Mouse (Mus musculus): ENCODE results near the gene Ctla4. TPM values are rescaled to one million over a fixed set of nuclear protein-coding genes. Genes with fewer than 3 reads are reported as not detected.

The Ctla4 gene
- total RNA-seq, 2 experiments from 2014 or later, result not detected

GRCm38 (mm10) chr1:60959246-60959645, 72.4 kb downstream of the Ctla4 start:
- DNase-seq (ENCODE audit: low spot score in 2 of 2), result no peak

- no peak for DNase-seq (ENCODE audit: low spot score in 2 of 2)
These were observed 73.7 kb downstream of the Ctla4 start for GRCm38 (mm10) chr1:60960451-60960850.

GRCm38 (mm10) chr1:60961080-60961479, 74.3 kb downstream of the Ctla4 start:
- peak; percentile 39 to 83 for DNase-seq (ENCODE audit: low spot score in 2 of 2)

GRCm38 (mm10) chr1:60962095-60962494, 75.3 kb downstream of the Ctla4 start:
- DNase-seq (ENCODE audit: low spot score in 2 of 2), result no peak

Other genes starting within 250 kb of the Ctla4 start
- under 1 TPM; 0.12 to 0.14 TPM for gene Cd28, start 170.2 kb upstream of the Ctla4 start, total RNA-seq (2021)
- under 1 TPM; 0.17 to 0.21 TPM for gene Icos, start 90.9 kb downstream of the Ctla4 start, total RNA-seq (2021)

Measured in layer of hippocampus, postnatal 14 days (tissue).